Mouse (Mus musculus) spleen, postnatal 4 days (tissue): ENCODE measurements around the gene Camta2.

ENCODE experiments used
- DNase-seq, 2 experiments: peaks; one replicate each; pipeline ENCODE4 v3.0.0; 2022; ENCODE audit warnings: low spot score in 2 of 2

The Camta2 gene

DNA sequence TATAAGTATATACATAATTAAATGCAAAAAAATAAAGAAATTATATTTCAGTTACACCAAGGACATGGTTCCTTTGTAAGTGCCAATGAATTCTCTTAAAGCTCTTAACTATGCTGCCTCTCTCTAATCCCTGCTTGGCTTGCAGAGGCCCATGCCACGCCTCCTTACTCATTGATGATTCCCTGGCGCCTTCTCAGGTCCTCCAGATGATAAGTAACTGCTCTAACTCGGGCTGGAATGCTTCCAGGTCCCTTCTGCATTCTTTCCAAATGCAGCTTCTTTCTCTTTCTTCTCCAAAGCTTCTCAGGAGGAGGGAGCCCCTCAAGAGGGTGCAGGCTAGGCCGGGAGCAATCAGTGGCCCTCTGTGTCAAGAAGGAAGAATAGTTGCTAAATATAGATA is 1.7 kb upstream of the Camta2 start:
- DNase-seq = no peak

DNA sequence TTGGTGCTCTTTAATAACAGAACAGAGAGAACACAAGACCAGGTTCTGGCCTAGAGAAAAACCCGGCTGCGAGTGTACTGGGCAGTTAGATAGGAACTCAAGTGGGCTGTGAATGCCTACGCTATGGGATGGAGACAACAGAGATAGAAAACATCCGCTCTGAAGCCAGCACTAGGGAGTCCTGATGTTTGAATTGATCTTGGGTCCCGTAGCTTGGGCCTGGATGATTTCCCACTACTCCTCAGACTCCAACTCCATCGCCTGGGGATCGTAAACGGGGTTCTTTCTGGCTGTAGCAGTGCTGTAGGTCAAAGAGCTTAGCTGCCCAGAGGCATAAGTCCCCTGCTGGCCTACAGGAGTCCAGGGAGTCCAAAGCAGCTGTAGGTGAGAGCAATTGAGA is 467 bp upstream of the Camta2 start:
- no peak for DNase-seq

DNA sequence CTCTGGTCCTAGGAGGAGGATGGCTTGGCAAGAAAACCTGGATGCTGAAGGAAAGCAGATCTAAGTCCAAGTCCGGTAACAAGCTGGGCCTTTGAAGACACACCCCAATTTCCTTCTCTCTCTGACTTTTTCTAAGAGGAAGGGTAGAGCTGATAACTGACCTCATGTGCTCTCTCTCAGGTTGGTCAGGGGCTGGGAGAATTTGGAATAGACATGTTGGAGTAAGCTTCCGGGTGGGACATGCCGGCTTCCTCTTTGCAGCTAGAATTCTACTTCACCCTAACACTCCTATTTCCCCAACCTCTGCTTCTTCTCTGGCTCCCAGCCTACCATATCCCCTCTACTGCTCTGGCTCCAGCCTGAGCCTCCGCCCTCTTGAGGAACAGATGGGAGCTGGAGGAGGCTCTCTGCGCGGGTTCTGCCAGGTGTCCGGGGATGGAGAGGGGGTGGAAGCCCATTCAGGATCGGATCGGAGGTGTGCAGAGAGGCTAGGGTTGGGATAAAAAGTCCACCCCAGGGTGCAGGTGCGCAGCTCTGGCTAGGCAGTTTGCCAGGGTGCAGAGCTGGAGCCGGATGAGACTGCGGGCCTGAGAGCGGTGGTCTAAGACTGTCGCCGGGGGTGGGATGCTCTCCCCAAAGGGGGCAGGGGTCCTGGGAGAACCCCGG is 871 bp downstream of the Camta2 start:
- DNase-seq = no peak

DNA sequence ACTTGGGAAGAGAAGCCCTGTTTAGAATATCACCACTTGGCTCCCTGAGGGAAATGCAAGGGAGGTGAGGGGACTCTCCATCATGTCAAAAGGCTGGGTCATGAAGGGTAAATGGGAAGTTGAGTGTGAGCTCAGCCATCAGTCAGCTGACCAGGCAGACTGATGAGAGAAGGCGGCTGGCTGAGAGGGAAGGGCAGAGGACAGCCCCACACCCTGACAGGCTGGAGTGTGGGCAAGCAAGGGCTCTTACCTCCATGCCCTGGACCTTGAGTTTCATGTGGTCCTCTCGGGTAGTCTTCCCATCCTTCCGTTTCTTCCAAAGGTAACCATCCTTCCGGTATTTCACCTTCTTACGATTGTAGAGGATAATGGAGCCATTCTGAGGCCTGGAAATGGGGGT is 4.3 kb downstream of the Camta2 start:
- no peak for DNase-seq

DNA sequence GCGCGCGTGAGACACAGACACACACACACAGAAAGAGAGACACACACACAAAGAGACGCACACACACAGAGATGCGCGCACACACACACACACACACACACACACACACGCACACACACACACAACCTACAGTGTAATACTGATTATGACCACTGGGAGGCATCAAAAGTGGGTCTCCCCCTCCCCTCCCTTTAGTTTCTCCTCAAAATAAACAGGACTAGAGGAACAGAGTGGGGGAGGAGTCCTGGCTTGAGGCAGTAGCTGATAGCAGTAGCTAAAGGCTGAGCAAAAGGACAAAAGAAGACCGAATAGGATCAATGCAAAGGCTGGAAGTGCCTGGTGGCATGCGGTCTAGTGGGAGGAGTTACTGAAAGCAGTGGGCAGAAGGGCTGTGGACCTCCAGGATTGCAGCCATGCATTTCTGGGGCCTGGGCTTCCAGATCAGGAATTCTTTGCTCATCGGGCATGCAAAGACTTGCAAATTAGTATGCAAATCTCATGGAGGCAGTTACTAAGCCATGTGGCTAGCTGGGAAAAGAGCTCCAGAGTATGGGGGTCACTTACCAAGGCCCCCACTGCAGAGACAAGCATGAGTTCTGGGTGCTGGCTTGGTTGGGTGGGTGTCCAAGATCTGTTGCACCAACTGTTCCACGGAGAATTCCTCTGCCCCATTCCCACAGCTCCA is 5.9 kb downstream of the Camta2 start:
- no peak for DNase-seq

DNA sequence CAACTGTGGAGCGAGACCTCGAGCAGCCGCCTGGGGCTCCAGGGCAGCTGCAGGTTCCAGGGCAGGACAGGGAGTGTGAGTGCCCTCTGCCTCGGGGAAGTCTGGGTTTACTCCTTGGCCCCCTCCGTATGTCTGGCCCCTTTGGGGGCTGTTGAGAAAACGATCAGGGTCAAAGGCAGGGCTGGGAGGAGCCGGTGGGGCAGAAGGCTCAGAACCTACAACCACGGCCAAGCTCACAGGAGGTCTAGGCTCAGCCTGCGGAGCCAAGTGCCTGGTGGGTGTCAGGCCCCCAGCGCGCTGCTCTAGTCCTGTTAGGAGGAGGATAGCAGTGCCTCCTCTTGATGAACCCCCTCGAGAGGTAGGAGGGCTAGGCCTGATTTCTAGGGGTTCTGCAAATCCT is 6.7 kb downstream of the Camta2 start:
- DNase-seq = no peak

DNA sequence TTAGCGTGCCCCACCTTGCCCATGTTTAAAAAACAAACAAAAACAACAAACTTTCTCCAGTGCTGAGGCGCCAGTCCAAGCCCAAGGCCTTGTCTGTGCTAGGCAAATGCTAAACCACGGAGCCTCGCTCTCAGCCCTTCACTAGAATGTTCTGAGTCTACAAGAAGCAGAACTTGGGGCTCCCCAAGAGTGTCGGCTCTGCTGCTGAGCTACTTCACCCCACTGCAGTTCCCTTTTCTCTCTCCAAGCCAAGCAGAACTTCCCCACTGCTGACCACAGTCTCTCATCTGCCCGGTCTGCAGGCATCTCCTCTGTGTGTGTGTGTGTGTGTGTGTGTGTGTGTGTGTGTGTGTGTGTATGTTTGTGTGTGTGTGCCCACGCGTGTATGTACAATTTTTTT is 8.0 kb downstream of the Camta2 start:
- peak in 1 of 2 experiments; percentile 45 for DNase-seq

DNA sequence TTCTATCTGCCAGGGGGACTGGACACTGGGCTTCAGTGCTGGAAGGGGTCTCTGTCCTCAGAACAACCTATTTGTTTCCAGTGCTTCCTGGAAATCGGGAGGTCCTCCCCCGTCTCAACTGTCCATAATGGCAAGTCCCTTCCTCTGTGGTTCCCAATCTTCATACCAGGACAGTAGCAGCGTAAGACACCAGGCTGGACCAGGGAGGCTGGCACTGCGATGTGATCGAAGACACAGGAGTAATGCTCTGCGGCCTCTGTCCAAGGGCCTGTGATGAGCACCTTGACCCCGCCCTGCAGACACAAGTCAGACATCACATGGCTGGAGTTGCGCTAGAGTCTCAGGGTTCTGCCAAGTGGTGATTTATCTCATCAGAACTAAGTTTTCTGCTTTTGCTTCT is 8.5 kb downstream of the Camta2 start:
- no peak for DNase-seq

DNA sequence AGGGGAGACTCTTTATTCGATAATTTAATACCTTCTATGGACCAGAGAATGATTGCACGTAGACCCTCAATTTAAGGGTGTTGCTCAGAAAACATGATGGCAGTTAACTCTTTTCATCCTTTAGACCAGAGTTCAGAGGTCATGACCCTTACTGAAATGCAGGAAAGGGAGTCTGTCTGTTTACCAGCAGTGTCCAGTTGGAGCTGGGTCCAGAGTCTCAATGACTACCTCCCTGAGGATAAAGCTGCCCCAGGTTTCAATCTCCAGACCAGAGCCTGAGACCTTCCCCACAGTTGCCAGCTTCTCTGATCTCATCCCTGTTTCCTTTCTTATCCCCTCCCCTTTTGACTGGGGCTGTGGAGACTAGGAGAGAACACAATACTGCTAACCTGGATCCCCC is 9.3 kb downstream of the Camta2 start:
- DNase-seq = no peak

DNA sequence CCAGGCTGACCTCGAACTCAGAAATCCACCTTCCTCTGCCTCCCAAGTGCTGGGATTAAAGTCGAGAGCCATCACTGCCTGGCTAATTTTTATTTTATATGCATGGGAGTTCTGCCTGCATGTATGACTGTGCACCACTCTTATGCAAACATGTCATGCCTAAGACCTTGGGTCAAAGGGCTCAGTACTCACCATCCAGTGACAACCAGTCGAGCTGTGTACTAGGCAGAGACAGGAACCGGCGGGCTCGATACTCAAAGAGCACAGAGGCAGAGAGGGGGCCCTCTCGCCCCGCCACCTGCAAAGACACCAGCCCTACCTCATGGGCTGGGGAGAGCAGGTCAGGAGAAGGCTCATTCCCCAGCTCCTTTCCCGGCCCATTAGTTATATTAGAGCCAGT is 9.8 kb downstream of the Camta2 start:
- no peak for DNase-seq

DNA sequence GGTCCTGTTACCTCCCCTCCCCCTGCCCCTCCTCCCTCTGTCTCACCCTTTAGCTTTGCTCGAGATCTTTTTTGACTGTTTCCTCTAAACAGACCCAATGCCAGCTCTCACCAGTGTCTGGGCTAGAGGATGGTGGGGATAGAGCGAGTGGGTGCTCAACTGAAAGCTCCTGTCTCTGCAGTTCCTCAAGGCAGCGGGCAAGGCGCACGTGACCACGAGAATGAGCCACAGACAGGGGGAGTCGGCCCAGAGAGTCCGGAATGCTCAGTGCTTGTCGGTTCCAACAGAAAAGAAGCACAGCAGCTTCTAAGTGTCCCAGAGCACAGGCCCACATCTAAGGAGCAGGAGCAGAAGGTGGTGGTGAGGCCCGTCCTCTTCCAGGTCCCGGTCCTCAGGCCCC is 13.4 kb downstream of the Camta2 start:
- DNase-seq = no peak

DNA sequence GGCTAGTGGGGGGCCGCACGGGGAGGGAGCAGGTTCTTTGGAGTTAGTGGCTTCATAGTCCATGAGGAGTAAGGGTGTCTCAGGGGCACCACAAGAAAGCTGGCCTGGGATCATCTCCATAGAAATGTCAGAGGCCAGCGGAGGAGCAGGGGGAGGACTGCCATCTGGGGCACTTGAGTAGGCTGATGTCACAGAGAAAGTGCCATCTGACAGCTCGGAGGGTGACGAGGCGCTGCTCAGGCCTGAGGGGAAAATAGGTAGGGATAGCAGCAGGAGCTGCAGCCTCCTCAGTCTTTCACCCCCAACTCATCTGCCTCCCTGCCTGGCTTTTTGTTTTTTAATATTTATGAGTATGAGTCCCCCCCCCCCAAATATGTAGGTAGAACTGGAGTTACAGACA is 13.9 kb downstream of the Camta2 start:
- DNase-seq = no peak

DNA sequence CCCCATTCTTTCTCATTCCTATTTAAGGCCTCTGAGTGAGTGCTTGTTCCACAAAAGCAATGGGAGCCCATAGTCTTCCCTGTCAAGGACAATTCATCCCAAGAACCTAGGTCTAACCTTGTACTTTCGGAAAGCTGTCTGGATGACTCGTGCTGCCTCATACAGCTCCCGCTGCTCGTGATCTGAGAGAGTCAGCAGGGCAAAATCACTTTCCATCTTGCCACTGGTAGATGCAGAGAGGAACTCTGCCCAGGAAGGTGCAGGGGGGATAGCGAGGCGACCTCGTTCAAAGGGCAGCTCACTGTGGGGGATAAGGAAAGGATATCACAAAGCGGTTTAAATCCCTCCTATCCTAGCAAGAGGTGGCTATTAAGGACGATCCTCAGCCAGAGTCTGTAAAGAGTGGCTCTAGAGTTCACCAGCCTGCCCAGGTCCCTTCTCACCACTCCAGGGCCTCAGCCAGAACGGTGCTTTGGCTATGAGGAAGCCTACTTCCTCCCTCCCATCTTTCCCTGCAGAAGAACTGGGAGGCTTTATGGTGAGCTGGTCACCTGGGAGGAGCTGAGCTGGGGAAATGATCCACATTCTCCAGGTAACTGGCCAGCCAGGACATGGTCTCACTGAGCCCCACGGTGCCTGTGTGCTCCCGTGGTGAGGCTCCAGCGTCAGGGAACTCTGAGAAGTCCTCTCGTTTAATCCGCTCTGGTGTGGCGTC is 16.4 kb downstream of the Camta2 start:
- DNase-seq = no peak

DNA sequence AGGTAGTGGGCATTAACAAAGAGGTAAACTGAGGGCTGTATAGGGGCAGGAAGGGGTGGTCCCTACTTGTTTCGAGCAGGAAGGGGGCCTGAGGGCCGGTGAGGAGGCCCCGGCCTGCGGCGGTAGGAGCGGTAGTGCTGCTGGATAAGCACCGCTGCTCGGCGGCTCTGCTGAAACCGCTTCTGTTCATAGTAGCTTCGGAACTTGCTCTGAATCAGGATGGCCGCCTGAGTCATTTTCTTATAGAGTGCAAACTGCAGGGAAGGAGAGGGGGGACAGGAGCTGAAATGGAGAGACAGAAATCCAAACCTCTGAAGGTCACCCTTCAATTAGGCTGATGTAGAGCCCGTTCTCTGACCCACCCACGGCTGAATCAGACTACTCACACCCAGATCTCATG is 17.4 kb downstream of the Camta2 start:
- DNase-seq = no peak

DNA sequence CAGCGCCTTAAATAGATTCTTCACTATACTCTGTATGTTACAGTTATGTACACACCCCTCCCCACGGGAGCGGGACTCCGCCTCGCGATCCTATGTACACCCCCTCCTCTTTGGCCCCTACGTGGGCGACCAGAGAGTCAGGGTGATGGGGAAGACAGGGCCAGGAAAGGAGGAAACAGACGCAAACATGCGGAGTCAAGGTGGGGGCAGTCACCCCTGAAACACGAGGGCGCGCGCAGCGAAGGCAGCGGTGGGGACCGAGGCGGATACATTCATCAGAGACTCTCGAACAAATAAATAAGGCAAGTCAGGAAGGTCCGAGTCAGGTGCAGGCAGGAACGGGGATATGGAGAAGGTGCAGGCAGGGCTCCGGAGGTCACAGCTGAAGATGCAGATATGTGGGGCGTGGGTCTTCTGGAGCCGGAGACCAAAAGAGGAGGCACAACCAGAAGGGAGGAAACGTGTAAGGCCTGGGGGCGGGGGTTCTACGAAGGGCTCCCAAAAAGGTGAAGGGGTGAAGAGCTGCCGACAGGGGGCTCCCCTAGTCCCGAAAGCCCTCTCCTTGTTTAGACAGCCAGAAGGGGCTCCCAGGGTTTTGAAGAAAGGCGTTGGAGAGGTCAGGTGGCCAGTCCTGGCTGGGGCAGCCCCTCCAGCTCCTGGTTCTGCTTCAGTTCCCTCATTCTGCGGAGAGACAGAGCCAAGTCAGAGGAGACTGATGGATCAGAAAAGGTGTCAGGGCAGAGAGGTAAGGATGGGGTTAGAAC is 18.1 kb downstream of the Camta2 start:
- DNase-seq = peak; percentile 81 to 90

DNA sequence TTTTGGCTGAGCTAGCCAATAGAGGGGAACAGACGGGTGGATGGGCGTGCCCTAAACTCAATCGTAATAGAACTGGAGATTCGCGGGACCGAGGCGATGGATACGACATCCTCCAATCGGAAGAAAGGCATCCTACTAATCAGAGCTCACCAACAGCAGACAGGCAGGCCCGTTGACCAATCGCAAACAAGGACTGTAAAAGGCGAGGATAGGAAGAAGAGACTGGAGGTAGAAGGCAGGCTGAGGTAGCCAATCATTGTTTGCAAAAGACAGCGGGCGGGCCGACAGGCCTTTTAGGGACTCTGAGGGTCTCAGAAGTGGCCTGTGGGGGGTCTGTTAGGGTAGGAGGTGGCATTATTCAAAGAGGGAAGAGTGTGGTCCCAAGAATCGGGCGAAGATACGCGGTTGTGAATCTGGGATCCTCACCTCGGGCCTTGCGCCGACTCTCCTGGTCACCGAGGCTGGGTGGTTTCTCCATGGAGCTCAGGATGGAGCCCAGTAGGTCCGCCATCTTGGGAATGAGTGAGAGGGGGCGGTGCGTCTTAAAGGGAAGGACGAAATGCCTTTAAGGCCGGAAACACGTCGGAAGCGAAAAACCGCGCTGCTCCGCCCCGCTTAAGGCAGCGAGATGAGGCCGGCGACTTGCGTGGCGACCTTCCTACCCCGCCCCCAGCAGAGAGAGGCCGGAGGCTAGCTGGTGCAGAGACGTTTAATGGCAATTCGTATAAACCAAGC is 19.0 kb downstream of the Camta2 start, which contains the start of gene Spag7:
TSS of gene Spag7 (minus strand) at position 646 of the 735 bp plus-strand sequence.
- DNase-seq = peak; percentile 92

DNA sequence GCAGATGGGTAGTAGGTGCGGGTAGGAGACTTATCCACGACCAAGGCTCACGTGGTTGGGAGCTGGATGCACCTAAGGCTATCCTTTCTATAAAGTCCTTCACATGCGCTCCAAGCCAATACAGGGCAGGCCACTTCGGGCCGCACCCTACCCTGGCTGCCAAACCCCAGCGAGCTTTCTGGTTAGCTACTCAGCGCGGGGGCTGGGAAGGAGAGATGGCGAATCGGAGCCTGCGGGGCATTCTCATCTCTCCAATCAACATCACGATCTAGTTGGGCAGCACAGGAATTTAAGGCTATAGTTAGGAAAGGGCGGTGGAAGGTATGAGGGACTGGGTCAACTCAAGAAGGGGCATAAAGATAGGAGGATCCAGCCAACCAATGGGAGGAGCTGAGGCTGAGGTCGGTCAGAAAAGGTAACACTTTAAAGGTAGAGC is 19.6 kb downstream of the Camta2 start:
- peak in 1 of 2 experiments; percentile 81 for DNase-seq

DNA sequence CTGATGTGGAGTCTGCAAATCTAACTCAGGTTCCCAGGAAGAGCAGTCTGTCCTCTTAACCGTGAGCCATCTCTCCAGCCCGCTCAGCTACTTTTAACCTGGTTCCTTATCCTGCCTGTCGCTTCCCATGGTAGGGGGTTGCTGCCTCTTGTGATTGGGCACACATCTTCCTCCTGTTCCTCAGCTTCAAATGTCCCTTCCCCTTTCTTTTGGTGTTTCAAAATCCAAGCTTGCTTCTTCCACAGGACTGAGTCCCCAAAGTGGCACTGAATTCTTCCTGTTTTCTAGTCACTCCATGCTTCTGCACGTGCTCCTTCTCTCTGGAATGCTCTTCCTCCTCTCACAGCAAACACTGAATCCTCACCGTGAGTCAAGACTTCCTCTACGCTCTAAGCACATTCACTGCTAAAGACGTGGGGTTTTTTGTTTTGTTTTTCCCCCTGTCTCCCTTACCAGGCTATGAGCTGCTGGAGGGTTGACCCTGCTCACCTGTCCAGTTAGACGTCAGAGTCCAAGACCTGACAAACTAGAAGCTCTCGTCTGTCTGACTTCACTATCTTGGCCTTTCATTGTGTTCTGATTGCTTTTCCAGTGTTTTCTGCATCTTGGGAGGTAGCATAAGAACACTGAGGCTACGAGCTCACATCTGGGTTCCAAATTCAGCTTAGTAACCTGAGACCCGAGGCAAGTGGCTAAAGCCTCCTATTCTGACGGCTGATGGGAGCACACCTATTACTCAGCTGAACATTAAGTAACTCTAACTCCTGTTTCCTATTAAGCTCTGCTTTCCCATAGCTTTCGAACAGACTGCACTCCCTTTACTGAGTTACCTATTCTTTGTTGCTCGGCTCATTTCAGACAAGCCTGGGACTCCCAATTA is 20.4 kb downstream of the Camta2 start:
- no peak for DNase-seq

DNA sequence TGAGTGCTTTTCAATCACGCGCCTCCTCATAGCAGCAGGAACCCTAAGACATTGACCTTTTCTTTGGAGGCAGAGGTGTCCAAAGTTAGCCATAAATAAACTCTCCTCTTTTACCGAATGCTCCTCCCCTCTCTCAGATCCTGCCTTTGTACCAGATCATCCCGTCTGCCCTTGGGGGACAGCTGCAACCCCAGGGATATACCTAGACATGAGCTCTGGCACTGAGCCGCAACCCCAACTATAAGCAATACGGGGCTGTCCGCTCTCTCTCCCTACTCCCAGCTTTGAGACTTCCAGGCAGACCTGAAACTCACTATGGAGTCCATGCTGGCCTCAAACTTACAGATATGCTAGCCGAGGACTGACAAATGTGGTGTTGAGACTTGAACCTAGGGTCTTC is 21.2 kb downstream of the Camta2 start:
- DNase-seq = no peak

DNA sequence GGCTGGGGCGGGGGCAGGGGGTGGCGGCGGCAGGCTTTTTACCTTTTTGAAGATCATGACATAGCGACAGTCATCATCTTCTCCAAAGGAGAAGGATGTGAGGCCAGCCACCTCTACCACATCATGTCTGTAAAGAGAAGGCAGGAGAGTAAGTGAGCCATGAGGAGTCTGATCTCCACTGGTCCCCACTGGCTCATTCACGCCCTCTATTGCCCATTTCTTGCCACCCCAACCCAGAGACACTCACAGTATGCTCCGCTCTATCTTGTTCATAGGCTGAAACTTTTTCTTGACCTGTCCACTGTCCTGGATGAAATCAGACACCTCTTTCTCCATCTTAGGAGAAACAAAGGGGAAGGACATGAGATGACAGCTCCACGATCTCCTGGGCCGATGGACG is 23.2 kb downstream of the Camta2 start:
- DNase-seq = no peak

DNA sequence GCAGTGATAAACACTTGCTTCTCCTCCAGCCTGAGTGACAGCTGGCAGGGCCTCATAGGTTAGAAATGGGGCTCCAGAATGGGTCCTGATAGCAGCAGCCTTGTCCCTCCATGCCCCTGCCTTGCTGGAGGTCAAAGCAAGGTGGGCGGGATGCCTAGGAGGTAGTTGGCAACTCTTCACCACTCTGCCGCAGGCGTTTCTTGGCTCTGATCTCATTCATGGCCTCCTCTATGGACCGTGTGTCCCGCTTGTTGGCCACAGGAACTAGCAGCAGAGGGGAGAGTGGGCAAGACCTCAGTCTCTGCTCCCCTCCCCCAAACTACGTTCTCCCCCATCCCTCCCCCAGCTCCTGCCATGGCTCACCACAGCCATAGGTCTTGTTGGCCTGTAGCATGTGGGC is 23.9 kb downstream of the Camta2 start:
- DNase-seq = no peak
